Mouse (Mus musculus) CH12F3 (cell line): ENCODE data around the gene Xylb.
"Not testable (repeated sequence)": the region's sequence is repeated elsewhere in the genome, so short reads cannot be mapped to it uniquely, and the experiment has no call there.

Source experiments
- in situ Hi-C: fragments of 300-500 bp; cut with MboI; formaldehyde crosslinking; loops from 2 replicates; pipeline ENCODE4 v1.14.3; 2020; ENCODE audit warnings: low sequenced_read_pairs

Xylb gene

GRCm38 (mm10) chr9:119340909-119341816, 16.0 kb upstream of the Xylb start, which contains the start of gene Myd88:
Gene Myd88 (minus strand): TSS chr9:119341411.
- in situ Hi-C loops, result no loop called here

GRCm38 (mm10) chr9:119342728-119343127, 14.5 kb upstream of the Xylb start:
- in situ Hi-C loops, result no loop called here

GRCm38 (mm10) chr9:119346376-119346775, 10.8 kb upstream of the Xylb start:
- in situ Hi-C loops, result no loop called here

GRCm38 (mm10) chr9:119350531-119350930, 6.7 kb upstream of the Xylb start:
- in situ Hi-C loops, result no loop called here

- in situ Hi-C loops, result no loop called here
These were observed 6.1 kb upstream of the Xylb start for GRCm38 (mm10) chr9:119350947-119351705.

- in situ Hi-C loops, result no loop called here
These were observed 5.1 kb upstream of the Xylb start for GRCm38 (mm10) chr9:119352060-119352459.

GRCm38 (mm10) chr9:119353926-119354325, 3.3 kb upstream of the Xylb start:
- in situ Hi-C loops, result no loop called here

- in situ Hi-C loops, result no loop called here
These were observed 1.2 kb upstream of the Xylb start for GRCm38 (mm10) chr9:119355943-119356342.

- in situ Hi-C loops, result no loop called here
These were observed 863 bp downstream of the Xylb start for GRCm38 (mm10) chr9:119358058-119358429.

- in situ Hi-C loops, result no loop called here
These were observed 4.2 kb downstream of the Xylb start for GRCm38 (mm10) chr9:119361416-119361815.

GRCm38 (mm10) chr9:119363229-119363628, 6.0 kb downstream of the Xylb start:
- in situ Hi-C loops, result no loop called here

- in situ Hi-C loops, result no loop called here
These were observed 8.1 kb downstream of the Xylb start, which contains the start of gene Slc22a14 for GRCm38 (mm10) chr9:119365284-119365683. Gene Slc22a14 (minus strand): TSS chr9:119365553.

GRCm38 (mm10) chr9:119368367-119368766, 11.2 kb downstream of the Xylb start:
- in situ Hi-C loops, result no loop called here

GRCm38 (mm10) chr9:119370770-119371169, 13.6 kb downstream of the Xylb start:
- in situ Hi-C loops, result not testable (repeated sequence)

GRCm38 (mm10) chr9:119371251-119371650, 14.1 kb downstream of the Xylb start:
- in situ Hi-C loops, result no loop called here

- in situ Hi-C loops, result no loop called here
These were observed 17.8 kb downstream of the Xylb start for GRCm38 (mm10) chr9:119375008-119375407.

- in situ Hi-C loops, result no loop called here
These were observed 18.4 kb downstream of the Xylb start for GRCm38 (mm10) chr9:119375556-119375955.

GRCm38 (mm10) chr9:119378231-119378630, 21.1 kb downstream of the Xylb start:
- in situ Hi-C loops, result no loop called here

- in situ Hi-C loops, result no loop called here
These were observed 25.4 kb downstream of the Xylb start for GRCm38 (mm10) chr9:119382603-119383002.

GRCm38 (mm10) chr9:119388956-119389355, 31.8 kb downstream of the Xylb start:
- in situ Hi-C loops, result no loop called here

- in situ Hi-C loops, result no loop called here
These were observed 33.0 kb downstream of the Xylb start for GRCm38 (mm10) chr9:119390214-119390613.

- in situ Hi-C loops, result no loop called here
These were observed 37.6 kb downstream of the Xylb start for GRCm38 (mm10) chr9:119394808-119395207.
